Mouse (Mus musculus): ENCODE measurements at regions not wholly inside any gene's neighbourhood (a gene's known extent, or its start where the extent isn't known, plus 50 kb on each side); places are given as distances from the start of the nearest gene placed in this dataset.

DNA sequence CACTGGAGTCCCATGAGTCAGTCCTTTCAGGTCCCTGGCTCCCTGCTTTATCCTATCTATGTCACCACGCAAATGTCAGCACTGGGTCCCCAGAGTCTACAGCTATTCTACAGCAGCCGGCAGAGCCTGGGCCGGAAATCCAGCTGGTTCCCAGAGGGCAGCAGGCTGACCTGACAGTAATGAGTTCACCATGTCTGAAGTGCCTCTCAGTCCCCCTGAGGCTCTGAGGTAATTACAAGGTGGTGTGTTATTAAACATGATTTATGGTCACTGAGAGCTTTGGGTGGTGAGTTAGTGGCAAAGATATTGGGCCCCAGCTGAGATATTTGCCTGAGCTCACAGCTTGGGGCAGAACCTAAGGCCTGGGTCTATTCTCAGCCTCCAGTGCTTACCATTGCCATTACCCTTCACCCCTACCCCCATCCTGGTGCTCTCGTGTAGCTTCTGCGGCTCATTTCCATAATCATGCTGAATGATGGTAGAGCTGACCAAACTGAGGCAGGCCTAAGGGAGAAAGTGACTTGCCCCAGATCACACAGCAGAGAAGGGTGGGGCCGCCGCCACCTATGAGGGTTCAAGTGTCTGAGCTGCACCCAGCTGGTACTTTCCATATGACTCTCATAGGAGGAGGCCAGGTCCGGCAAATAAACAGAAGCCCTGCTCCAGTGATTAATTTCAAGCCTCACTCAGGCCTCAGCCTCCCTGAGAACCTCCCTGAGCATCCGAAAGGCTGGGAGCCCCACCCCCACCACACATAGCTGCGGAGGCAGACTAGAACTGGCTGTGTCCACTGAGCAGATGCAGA is 446.8 kb downstream of the Ptpru start:
- WGBS, result 77% methylated on average over 10 of the region's 10 CpGs
- no peak for ATAC-seq (replicated peaks)
- Histone ChIP-seq H3K36me3 (no peaks in the 10 kb centered on the region), H3K4me2 (replicated peaks) (no peak overlapping the region), H3K27me3 (no peaks in the 10 kb centered on the region), H3K4me1 (no peaks in the 10 kb centered on the region; the same call in 1 of the 2 replicates), H3K9ac (replicated peaks) (no peak overlapping the region), H3K9me3 (no peaks in the 10 kb centered on the region), H3K4me3 (no peak overlapping the region), H3K27ac (replicated peaks) (no peak overlapping the region)

DNA sequence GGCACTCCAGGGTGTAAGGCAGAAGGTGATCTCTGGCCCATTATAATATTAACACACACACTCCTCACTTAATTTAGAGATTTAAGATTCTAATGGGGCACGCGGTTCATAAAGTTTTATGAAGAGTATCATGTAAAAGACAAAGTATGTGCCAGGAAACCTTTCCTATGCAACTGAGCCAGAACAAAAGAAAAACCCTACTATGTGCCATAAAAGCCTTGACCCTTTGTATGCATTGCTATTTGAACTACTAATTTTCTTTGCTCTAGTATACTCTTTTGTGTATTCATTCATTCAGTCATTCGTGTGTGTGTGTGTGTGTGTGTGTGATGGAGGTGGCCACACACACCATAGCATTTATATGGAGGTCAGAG is 446.2 kb downstream of the Ptpru start:
- H3K36me3 ChIP-seq, result no peaks in the 10 kb centered on the region
- H3K4me3 ChIP-seq, result no peak overlapping the region
- no peaks in the 10 kb centered on the region; the same call in 1 of the 2 replicates for H3K4me1 ChIP-seq
- H3K4me2 ChIP-seq (replicated peaks), result no peak overlapping the region
- no peaks in the 10 kb centered on the region for H3K27me3 ChIP-seq
- no peak for ATAC-seq (replicated peaks)
- H3K27ac ChIP-seq (replicated peaks), result no peak overlapping the region
- H3K9ac ChIP-seq (replicated peaks), result no peak overlapping the region
- H3K9me3 ChIP-seq, result no peaks in the 10 kb centered on the region
- WGBS, result 89% methylated on average over 3 of the region's 3 CpGs

DNA sequence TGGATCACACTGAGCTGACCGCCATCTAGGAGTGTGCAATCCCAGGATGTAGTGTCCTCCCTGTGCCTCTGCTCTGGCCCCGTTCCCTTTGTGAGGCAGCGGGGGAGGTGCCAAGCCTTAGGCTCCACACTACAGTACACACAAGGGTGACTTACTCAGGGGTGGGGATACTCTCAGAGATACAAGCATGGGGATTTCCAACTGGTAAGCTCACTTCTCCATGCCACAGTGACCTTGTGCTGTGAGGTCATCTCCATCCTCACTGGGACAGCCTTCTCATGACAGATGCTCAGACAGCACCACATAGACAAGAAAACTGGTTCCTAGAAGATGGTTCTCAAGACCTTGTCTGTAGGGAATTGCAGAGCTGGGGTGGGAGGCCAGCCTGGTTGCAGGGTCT is 445.6 kb downstream of the Ptpru start:
- Histone ChIP-seq H3K4me2 (replicated peaks) (no peak overlapping the region), H3K27ac (replicated peaks) (no peak overlapping the region), H3K9me3 (no peaks in the 10 kb centered on the region), H3K9ac (replicated peaks) (no peak overlapping the region), H3K4me3 (no peak overlapping the region), H3K36me3 (no peaks in the 10 kb centered on the region), H3K27me3 (no peaks in the 10 kb centered on the region), H3K4me1 (no peaks in the 10 kb centered on the region; the same call in 1 of the 2 replicates)
- WGBS, result 85% methylated on average over 3 of the region's 3 CpGs
- ATAC-seq (replicated peaks), result no peak

DNA sequence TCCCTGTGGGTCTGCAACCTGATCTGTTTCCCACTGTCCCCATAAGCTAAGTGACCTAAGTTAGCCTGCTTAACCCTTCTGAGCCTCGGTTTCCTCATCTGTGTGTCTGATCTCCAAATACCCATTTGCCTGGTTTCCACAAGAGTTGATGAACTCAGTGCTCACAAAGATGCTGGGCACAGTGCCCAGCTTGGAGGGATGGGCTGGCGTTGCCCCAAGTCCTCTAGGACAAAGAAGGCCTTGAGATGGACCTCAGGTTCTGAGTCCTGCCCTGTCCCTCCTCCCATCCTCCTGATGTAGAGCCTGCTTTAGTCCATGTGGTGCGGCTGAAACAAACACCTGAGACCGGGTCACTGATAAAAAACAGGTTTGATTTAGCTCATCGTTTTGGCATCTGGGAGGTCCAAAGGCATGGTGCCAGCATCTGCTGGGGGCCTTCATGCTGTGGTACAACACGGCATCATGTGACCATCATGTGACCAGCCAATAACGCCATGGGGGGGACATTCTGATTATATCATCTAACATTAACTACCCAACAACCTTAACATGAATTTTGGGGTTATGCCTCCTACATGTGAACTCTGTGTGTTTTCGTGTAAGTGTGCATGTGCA is 441.8 kb downstream of the Ptpru start:
- H3K27ac ChIP-seq (replicated peaks), result no peak overlapping the region
- H3K27me3 ChIP-seq, result no peaks in the 10 kb centered on the region
- H3K4me2 ChIP-seq (replicated peaks), result no peak overlapping the region
- H3K9me3 ChIP-seq, result no peaks in the 10 kb centered on the region
- no peak overlapping the region for H3K9ac ChIP-seq (replicated peaks)
- ATAC-seq (replicated peaks), result no peak
- 77% methylated on average over 8 of the region's 8 CpGs for WGBS
- no peaks in the 10 kb centered on the region for H3K36me3 ChIP-seq
- H3K4me3 ChIP-seq, result no peak overlapping the region
- H3K4me1 ChIP-seq, result no peaks in the 10 kb centered on the region; the same call in 1 of the 2 replicates

DNA sequence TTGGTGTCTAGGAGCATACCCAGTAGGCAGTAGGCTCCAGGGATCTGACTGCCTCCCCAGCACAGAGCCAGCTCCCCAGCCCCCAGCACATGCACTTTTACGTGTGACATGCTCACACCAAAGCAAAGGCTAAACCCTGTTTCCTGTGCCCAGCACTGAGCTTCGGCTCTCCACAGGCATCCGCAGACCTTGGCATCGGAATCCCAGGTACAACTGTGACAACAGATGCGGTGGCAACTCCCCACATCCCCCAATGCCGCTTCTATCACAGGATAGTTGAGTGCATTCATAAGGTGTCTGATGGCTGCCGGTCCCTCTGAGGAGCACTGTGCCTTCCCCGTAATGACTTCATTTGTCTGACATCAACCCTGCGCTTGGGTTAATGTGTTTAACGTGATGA is 440.9 kb downstream of the Ptpru start:
- H3K36me3 ChIP-seq, result no peaks in the 10 kb centered on the region
- H3K27me3 ChIP-seq, result no peaks in the 10 kb centered on the region
- no peaks in the 10 kb centered on the region; the same call in 1 of the 2 replicates for H3K4me1 ChIP-seq
- no peak overlapping the region for H3K27ac ChIP-seq (replicated peaks)
- H3K4me3 ChIP-seq, result no peak overlapping the region
- no peaks in the 10 kb centered on the region for H3K9me3 ChIP-seq
- 85% methylated on average over 10 of the region's 10 CpGs for WGBS
- no peak for ATAC-seq (replicated peaks)
- H3K4me2 ChIP-seq (replicated peaks), result no peak overlapping the region
- no peak overlapping the region for H3K9ac ChIP-seq (replicated peaks)

DNA sequence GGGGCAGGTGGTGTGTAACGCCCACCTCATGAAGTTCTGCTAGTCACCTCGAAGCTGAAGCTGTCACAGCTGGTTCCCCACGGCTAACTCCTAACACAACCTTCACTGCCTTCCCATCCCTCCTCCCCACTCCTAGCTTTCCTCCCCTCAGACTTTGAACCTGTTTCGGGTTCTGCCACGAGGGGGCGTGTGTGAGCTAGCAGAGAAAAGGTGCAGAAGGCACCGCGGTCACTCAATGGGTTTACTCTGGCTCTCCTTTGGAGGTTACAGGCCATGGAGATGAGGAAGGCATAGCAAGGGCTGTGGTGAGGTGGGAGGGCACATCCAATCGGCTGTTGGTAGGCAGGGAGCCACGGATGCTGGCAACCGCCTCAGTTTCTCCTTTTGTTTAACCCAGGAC is 437.3 kb downstream of the Ptpru start:
- WGBS, result 19% methylated on average over 11 of the region's 11 CpGs
- no peak overlapping the region for H3K4me3 ChIP-seq
- H3K36me3 ChIP-seq, result no peaks in the 10 kb centered on the region
- peaks cover 10% of the 10 kb centered on the region for H3K4me1 ChIP-seq
- H3K9ac ChIP-seq (replicated peaks), result no peak overlapping the region
- no peak overlapping the region for H3K27ac ChIP-seq (replicated peaks)
- no peak for ATAC-seq (replicated peaks)
- no peaks in the 10 kb centered on the region for H3K9me3 ChIP-seq
- H3K4me2 ChIP-seq (replicated peaks), result no peak overlapping the region
- H3K27me3 ChIP-seq, result no peaks in the 10 kb centered on the region

DNA sequence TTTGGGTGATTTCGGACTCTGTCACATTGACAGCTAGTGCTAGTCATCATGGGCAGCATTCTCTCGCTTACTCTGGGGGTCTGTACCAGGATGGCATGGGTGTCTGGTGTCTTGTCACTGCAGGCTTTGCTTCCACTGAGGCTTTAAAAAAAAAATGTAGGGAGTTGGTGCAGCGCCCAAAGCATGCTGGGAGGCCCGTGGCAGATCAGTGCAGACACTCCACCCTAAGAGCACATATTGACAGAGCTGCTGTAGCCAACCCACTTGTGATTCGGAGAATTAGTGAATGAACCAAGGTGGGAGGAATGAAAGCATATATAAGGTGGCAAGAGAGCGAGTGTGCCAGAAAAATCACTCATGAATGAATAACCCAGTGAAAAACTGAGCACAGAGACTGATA is 436.8 kb downstream of the Ptpru start:
- ATAC-seq (replicated peaks), result no peak
- WGBS, result 87% methylated on average over 6 of the region's 6 CpGs
- H3K27ac ChIP-seq (replicated peaks), result no peak overlapping the region

DNA sequence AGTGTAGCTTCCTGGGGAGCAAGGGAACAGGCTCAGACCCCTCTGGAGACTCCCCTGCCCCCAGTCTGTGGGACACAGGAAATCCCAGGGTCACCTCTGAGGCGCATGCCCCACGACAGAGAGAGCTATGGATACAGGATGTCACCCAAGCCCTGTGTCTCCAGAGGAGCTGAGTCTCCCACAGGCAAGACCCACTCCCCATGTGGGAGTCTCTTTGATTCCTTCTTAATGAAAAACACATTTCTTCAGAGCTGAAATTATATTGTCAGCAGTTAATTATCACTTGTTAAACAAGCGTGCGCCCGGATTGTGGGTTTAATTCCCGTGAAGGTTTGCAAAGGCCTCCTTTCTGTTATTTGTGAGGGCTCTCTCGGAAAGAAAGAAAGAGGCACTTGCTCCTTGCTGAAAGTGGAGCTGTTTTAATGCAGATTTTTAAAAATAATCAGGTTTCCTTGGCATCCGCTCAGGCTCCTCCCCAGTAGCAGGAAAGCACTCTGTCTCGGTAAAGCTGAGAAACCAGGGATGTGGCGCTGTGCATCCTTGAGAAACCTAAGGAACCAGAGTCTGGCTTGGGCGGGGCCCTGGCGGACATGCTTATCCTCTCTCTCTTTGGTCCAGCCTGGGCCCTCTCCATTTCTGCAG is 432.6 kb downstream of the Ptpru start:
- Histone ChIP-seq H3K27ac (replicated peaks) (peak overlapping the region; percentile 66), H3K27me3 (no peaks in the 10 kb centered on the region), H3K4me3 (no peak overlapping the region), H3K4me1 (peaks cover 29% of the 10 kb centered on the region), H3K36me3 (no peaks in the 10 kb centered on the region), H3K4me2 (replicated peaks) (no peak overlapping the region), H3K9ac (replicated peaks) (no peak overlapping the region), H3K9me3 (no peaks in the 10 kb centered on the region)
- WGBS, result 29% methylated on average over 12 of the region's 12 CpGs
- ATAC-seq (replicated peaks), result peak; percentile 58

More for the DNA sequence above, 436.8 kb downstream of the Ptpru start:
- H3K4me1 ChIP-seq, result peaks cover 15% of the 10 kb centered on the region
- no peak overlapping the region for H3K4me3 ChIP-seq
- no peak overlapping the region for H3K4me2 ChIP-seq (replicated peaks)
- H3K9ac ChIP-seq (replicated peaks), result no peak overlapping the region
- no peaks in the 10 kb centered on the region for H3K36me3 ChIP-seq
- H3K27me3 ChIP-seq, result no peaks in the 10 kb centered on the region
- no peaks in the 10 kb centered on the region for H3K9me3 ChIP-seq

DNA sequence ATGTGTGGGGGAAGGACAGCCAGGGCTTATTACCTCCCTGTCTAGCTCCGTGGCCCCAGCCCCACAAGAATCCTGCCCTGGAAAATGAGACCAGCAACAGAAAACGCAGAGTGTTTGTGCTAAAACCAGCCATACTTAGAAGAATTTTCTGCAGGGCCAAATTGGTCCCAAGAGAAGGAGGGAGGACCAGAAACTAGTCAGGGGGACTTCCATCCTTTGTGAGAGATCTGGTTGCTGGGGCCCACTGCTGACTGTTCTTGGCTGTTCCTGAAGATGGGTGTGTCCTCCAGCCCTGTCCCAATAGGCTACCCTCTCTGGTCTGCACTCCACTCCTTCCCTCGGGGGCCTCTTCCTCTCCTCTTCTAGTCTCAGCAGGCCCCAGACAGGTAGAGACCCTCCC is 430.6 kb downstream of the Ptpru start:
- Histone ChIP-seq H3K9ac (replicated peaks) (no peak overlapping the region), H3K4me3 (no peak overlapping the region), H3K27me3 (no peaks in the 10 kb centered on the region), H3K27ac (replicated peaks) (no peak overlapping the region), H3K4me2 (replicated peaks) (no peak overlapping the region), H3K4me1 (peaks cover 40% of the 10 kb centered on the region), H3K36me3 (no peaks in the 10 kb centered on the region), H3K9me3 (no peaks in the 10 kb centered on the region)
- WGBS, result 61% methylated on average over 3 of the region's 3 CpGs
- no peak for ATAC-seq (replicated peaks)

DNA sequence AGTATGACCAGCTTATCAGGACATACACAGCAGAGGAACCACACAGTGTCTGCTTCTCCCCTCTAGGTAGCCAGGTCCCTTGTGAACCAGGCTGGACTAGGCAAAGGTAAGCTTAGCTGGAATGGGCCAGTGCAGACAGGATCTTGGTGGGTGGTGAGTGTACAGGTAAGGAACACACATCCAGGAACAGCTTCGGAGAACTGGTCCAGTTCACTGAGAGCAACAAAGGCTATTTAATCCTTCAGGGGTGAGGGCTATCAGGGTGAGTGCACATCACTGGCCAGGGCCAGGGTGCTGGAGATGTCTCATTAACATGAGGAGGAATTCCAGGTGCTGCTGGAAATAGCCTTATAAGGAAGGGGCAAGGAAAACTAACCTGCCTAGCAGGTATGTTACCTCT is 429.4 kb downstream of the Ptpru start:
- peaks cover 38% of the 10 kb centered on the region for H3K4me1 ChIP-seq
- H3K27ac ChIP-seq (replicated peaks), result no peak overlapping the region
- H3K4me3 ChIP-seq, result no peak overlapping the region
- H3K36me3 ChIP-seq, result no peaks in the 10 kb centered on the region
- H3K9me3 ChIP-seq, result no peaks in the 10 kb centered on the region
- H3K9ac ChIP-seq (replicated peaks), result no peak overlapping the region
- H3K4me2 ChIP-seq (replicated peaks), result no peak overlapping the region
- H3K27me3 ChIP-seq, result no peaks in the 10 kb centered on the region
- ATAC-seq (replicated peaks), result no peak
- WGBS, result 88% methylated on average over 1 of the region's 1 CpGs

DNA sequence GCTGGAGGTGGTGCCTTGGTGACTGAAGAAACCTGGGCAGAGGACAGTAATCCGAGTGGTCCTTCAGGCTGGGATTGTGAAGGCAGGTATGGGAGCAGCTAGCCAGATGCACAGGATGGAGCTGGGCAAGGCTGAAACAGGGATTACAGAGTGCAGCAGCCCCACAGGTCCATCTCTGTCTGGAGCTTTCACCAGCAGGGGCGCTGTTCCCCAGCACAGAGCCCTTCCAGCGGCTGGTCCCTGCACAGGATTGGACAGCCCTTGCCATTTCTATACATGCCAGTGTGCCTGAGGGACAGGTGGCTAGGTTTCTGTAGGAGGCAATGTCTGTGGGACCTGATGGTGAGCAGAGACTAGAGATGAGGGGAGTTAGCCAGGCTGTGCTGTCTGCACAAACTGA is 428.3 kb downstream of the Ptpru start:
- no peaks in the 10 kb centered on the region for H3K36me3 ChIP-seq
- no peak overlapping the region for H3K9ac ChIP-seq (replicated peaks)
- no peak overlapping the region for H3K4me3 ChIP-seq
- 28% methylated on average over 3 of the region's 3 CpGs for WGBS
- H3K27ac ChIP-seq (replicated peaks), result no peak overlapping the region
- no peak for ATAC-seq (replicated peaks)
- H3K9me3 ChIP-seq, result no peaks in the 10 kb centered on the region
- H3K4me1 ChIP-seq, result peaks cover 38% of the 10 kb centered on the region
- no peak overlapping the region for H3K4me2 ChIP-seq (replicated peaks)
- no peaks in the 10 kb centered on the region for H3K27me3 ChIP-seq

DNA sequence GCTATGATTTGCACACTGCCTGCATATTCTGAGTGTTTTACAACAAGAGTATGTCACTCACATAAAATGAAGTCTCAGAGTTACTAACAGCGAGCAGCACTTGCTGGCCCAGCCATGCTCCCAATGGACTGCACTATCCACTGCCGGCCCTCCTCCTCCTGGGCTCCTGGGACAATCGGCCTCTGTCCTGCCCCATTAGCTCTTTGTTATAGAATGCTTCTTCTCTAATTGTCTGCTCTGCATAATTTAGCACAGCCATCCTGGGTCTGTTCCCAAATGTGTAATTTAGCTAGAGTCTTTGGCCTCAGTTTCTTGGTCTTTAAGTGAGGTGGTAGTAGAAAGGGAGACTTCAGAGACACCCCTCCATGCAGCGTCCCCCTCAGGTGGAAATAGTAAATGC is 426.2 kb downstream of the Ptpru start:
- no peak overlapping the region for H3K4me2 ChIP-seq (replicated peaks)
- no peak overlapping the region for H3K27ac ChIP-seq (replicated peaks)
- no peaks in the 10 kb centered on the region for H3K27me3 ChIP-seq
- H3K9me3 ChIP-seq, result no peaks in the 10 kb centered on the region
- 25% methylated on average over 4 of the region's 4 CpGs for WGBS
- H3K9ac ChIP-seq (replicated peaks), result no peak overlapping the region
- H3K4me3 ChIP-seq, result no peak overlapping the region
- ATAC-seq (replicated peaks), result no peak
- peaks cover 28% of the 10 kb centered on the region for H3K4me1 ChIP-seq
- H3K36me3 ChIP-seq, result no peaks in the 10 kb centered on the region
